Mouse (Mus musculus) left cerebral cortex, adult 11 months (tissue): ENCODE data around the gene Prr14.
A peak's percentile ranks its signal among the peaks of the same experiment; 100 is the strongest.

Experiments
- DNase-seq: peaks from one replicate; pipeline ENCODE4 v3.0.0; 2022; ENCODE audit warnings: low spot score

The Prr14 gene

DNA sequence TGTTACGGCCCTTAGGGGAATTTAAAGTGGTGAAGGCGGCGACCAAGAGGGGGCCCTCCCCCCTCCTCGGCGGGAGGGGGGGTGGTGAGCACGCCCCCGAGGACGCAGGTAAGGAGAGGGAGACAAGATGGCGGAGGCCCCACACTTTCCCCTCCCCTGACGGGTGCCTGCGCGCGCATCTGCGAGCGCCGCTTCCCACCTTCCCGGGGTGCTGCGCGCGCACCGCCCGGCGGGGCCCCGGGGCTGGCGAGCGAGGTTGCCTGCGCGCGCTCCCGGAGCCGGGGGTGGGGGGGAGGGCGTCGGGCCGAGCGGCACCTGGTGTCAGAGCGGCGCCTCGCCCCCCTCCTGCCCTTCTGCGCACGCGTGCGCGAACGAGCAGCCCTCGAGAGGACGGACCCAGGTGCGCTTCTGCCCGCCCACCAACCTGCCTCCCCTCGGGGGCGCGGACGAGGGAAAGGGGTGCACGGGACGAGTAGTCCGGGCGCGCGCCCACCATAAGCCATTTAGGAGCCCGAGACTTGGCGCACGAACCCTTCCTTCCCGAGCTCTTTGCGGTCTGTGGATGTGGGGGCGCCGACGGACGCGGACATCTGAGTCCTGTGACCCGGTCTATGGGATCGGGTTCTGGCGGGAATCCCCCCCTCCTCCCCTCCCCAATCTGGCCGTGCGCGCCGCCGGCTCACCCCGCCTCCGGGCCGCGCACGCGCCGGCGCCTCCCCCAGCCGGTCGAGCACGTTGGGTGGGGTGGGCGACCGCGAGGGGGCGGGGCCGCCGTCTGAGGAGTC is 53.0 kb downstream of the Prr14 start:
- DNase-seq, result peak; percentile 83

DNA sequence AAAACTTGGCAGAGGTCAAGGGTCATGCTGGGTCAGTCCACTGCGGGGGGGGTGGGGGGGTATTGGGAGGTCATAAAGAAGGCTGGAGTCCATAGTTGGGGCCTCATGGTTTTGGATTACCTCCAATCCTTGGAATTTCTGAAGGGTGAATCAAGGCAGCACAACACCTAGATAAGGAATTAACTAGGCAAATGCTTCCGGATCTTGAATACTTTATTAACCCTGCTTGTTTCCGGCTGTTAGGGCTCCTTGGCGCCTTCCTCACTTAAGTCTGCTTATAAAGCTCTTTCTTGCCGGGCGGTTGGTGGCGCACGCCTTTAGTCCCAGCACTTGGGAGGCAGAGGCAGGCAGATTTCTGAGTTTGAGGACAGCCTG is 53.6 kb downstream of the Prr14 start:
- DNase-seq, result no peak

DNA sequence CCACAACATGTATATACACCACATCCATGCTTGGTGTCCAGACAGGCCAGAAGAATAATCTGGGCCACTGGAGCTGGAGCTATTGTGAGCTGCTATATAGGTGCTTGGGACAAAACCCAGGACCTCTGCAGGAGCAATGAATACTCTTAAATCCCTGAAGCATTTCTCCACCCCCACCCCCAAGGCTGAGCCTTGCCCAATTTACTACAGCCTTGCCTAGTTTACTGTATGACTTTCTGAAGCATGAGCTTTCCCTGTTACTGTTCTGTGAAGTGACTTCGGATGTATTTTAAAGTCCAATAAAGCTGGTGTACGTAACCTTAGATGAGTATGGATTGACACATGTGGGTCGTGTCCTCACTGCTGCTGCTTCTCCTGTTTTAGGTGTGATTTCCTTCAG is 54.4 kb downstream of the Prr14 start:
- DNase-seq, result no peak

DNA sequence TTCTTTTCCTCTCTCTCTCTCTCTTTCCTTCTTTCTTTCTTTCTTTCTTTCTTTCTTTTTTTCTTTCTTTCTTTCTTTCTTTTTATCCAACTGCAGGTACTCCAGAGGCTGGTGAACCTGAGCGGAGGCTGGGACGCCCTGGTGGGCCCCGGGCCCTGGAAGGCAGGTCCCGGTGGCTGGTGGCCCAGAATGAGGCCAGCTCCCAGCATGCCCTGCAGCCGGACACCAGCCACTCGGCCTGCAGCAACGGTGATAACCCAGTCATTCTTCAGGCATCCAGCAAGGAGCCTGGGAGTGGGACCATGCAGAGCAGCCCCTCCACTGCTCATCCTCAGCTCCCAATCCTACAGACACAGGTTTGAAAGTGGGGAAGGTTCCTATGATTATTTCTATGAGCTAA is 56.4 kb downstream of the Prr14 start:
- no peak for DNase-seq

DNA sequence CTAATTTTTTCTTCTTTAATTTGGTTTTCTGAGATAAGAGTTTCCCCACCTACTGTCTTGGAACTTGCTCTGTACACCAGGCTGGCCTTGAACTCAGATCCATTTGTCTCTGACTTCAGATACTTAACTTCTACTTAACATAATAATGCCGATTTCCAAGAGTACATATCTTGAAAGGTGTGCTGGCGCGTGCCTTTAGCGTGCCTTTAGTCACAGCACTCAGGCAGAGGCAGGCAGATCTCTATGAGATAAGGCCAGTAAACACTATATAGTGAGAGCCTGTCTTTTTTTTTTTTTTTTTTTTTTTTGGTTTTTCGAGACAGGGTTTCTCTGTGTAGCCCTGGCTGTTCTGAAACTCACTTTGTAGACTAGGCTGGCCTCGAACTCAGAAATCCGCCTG is 56.9 kb downstream of the Prr14 start:
- DNase-seq, result no peak

DNA sequence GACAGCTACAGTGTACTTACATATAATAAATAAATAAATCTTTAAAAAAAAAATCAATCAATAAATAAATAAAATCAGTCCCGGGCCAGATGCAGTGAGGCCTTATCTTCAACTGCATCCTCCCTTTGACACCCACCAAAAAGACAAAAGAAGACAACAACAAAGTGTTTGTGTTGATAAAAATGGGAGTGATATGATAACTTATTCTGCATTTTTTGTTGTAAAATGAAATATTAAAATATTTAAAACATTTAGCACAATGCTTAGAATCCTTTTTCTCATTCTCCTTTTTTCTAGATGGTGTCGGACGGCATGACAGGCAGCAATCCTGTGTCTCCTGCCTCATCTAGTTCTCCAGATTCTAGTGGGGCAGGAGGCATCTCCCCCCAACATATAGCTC is 59.9 kb downstream of the Prr14 start, which contains the start of gene Gm42715:
TSS of gene Gm42715 (plus strand) at position 301 of the 400 bp plus-strand sequence.
- DNase-seq, result no peak
